Mouse (Mus musculus) forebrain, embryonic 15.5 days (tissue): Measurements from ENCODE around the gene Mrgpra6. TPM values are rescaled to one million over a fixed set of nuclear protein-coding genes. Genes with fewer than 3 reads are reported as not detected.

Experiments
- ATAC-seq: fragments of 200-750 bp; cut with Nextera tagmentation; replicated peaks from 2 replicates; pipeline ENCODE4 v1.8.0; 2017; ENCODE audit warnings: mild to moderate bottlenecking, moderate TSS enrichment, moderate library complexity
- H3K27ac ChIP-seq: fragments of 300-500 bp; sonication (generic); replicated peaks from 2 replicates; pipeline ENCODE4 v1.5.1; 2015; ENCODE audit warnings: mild to moderate bottlenecking, inconsistent platforms
- H3K27me3 ChIP-seq: fragments of 300-500 bp; sonication (generic); 2 replicates; pipeline ENCODE4 v1.6.1; 2015; ENCODE audit warnings: inconsistent platforms
- H3K36me3 ChIP-seq: fragments of 300-500 bp; sonication (generic); 2 replicates; pipeline ENCODE4 v1.6.1; 2015; ENCODE audit warnings: mild to moderate bottlenecking, inconsistent platforms
- H3K4me1 ChIP-seq: fragments of 300-500 bp; sonication (generic); 2 replicates; pipeline ENCODE4 v1.6.1; 2015; ENCODE audit warnings: inconsistent platforms
- H3K4me2 ChIP-seq: fragments of 300-500 bp; sonication (generic); replicated peaks from 2 replicates; pipeline ENCODE4 v1.6.1; 2015; ENCODE audit warnings: mild to moderate bottlenecking, inconsistent platforms
- H3K4me3 ChIP-seq: fragments of 300-500 bp; sonication (generic); 2 replicates; pipeline ENCODE4 v1.5.1; 2015; ENCODE audit warnings: mild to moderate bottlenecking, inconsistent platforms
- H3K9ac ChIP-seq: fragments of 300-500 bp; sonication (generic); replicated peaks from 2 replicates; pipeline ENCODE4 v1.6.1; 2015; ENCODE audit warnings: mild to moderate bottlenecking, inconsistent platforms
- H3K9me3 ChIP-seq: fragments of 300-500 bp; sonication (generic); 2 replicates; pipeline ENCODE4 v1.6.1; 2016; ENCODE audit warnings: inconsistent platforms
- WGBS: fragments of 180-500 bp; shearing (Covaris S2); methylation state at CpG from one replicate; pipeline ENCODE4 v1.1.7; 2015; ENCODE audit warnings: mixed read lengths; 5-methylcytosine and 5-hydroxymethylcytosine counted together
- polyA plus RNA-seq: library from polyadenylated mRNA; unstranded; fragments of >200 nt; fragmentation: Nextera tagmentation; extraction: Ambion mirVana; gene quantifications from 2 replicates; pipeline ENCODE4 v1.2.1, GENCODE M21; 2015

The Mrgpra6 gene
- not detected in 2 replicates for polyA plus RNA-seq

- Histone ChIP-seq H3K27me3 (no peaks in the 10 kb centered on the region), H3K27ac (no peak within 1 kb of the TSS), H3K36me3 (no peaks in the 10 kb centered on the region), H3K4me2 (no peak within 1 kb of the TSS), H3K9ac (no peak within 1 kb of the TSS), H3K4me1 (no peaks in the 10 kb centered on the region), H3K4me3 (no peak within 1 kb of the TSS), H3K9me3 (no peaks in the 10 kb centered on the region)
- no peak for ATAC-seq
- WGBS: 72% methylated on average over 4 of the region's 4 CpGs
Observed at GRCm38 (mm10) chr7:47204830-47205229, at the start of gene Mrgpra6. Gene Mrgpra6 (minus strand): TSS chr7:47204920.

DNA sequence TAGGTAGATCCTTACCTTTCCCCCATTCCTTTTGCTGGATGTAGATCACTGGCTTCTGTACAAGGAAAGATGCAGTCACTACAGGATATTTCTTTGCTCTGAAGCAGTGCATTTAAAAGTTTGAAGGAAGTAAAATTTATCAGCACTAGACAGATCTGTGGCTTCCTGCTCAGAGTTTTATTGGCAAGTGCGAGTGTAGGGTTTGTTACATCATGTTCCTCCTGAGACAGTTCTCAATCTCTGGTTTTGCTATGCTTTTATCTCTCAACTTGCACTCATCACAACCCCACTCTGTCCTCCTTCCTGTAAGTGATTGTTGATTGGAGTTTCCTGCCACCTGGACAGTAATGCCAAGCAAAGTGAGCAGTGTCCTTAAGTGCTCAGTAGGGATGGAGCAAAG is 48.0 kb upstream of the Mrgpra6 start, which contains the start of gene Mrgpra9:
Gene Mrgpra9 (minus strand): TSS at position 79 of the 400 bp plus-strand sequence.
- ATAC-seq: no peak
- Histone ChIP-seq H3K4me1 (no peaks in the 10 kb centered on the region), H3K9me3 (no peaks in the 10 kb centered on the region), H3K27ac (no peak within 1 kb of the TSS), H3K4me3 (no peak within 1 kb of the TSS), H3K4me2 (no peak within 1 kb of the TSS), H3K27me3 (no peaks in the 10 kb centered on the region), H3K36me3 (no peaks in the 10 kb centered on the region), H3K9ac (no peak within 1 kb of the TSS)
- 64% methylated on average over 1 of the region's 1 CpGs for WGBS

DNA sequence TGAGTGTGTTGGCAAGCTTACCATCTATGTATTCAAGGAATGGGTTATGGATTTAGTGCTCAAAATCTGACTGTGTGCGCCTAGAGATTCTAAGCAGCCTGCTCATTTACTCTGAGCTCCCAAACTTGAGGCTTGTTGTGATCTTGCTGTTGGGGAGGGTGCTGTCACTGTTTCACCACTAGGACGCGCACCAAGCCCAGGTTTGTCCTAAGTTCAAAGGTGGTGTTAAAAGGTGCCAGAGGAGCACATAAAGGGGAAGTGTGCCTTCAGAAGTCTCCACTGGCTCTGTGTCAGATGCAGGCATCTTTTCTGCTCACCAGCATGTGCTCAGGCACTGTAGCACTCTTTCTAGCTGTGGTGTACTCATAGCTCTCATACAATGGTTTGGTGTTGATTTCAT is 39.9 kb upstream of the Mrgpra6 start:
- H3K9ac ChIP-seq: no peak overlapping the region
- WGBS: 72% methylated on average over 3 of the region's 3 CpGs

DNA sequence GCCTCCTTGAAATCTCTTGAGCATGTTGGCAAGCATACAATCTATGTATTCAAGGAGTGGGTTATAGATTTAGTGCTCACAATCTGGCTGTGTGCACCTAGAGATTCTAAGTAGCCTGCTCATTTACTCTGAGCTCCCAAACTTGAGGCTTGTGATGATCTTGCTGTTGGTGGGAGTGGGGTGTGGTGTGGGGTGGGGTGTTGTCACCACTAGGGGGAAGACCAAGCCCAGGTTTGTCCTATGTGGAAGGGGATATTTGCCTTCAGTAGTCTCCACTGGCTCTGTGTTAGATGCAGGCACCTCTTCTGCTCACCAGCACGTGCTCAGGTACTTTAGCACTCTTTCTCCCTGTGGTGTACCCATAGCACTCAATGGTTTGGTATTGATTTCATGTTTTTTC is 9.4 kb downstream of the Mrgpra6 start:
- Histone ChIP-seq H3K4me1 (no peaks in the 10 kb centered on the region), H3K4me3 (no peak overlapping the region)
- WGBS: 54% methylated on average over 1 of the region's 1 CpGs

More for the DNA sequence above, 39.9 kb upstream of the Mrgpra6 start:
- H3K4me3 ChIP-seq: no peak overlapping the region
- H3K4me1 ChIP-seq: no peaks in the 10 kb centered on the region
- no peaks in the 10 kb centered on the region for H3K9me3 ChIP-seq
- H3K27ac ChIP-seq: no peak overlapping the region
- H3K4me2 ChIP-seq: no peak overlapping the region
- H3K27me3 ChIP-seq: no peaks in the 10 kb centered on the region
- ATAC-seq: no peak
- H3K36me3 ChIP-seq: no peaks in the 10 kb centered on the region

GRCm38 (mm10) chr7:47170814-47171213 is 33.9 kb downstream of the Mrgpra6 start:
- Histone ChIP-seq H3K4me2 (no peak overlapping the region), H3K9ac (no peak overlapping the region), H3K4me3 (no peak overlapping the region), H3K4me1 (no peaks in the 10 kb centered on the region), H3K9me3 (no peaks in the 10 kb centered on the region), H3K27ac (no peak overlapping the region), H3K36me3 (no peaks in the 10 kb centered on the region), H3K27me3 (no peaks in the 10 kb centered on the region)
- WGBS: 73% methylated on average over 5 of the region's 5 CpGs
- no peak for ATAC-seq

More for the DNA sequence above, 9.4 kb downstream of the Mrgpra6 start:
- Histone ChIP-seq H3K9ac (no peak overlapping the region), H3K27ac (no peak overlapping the region), H3K9me3 (no peaks in the 10 kb centered on the region), H3K4me2 (no peak overlapping the region), H3K36me3 (no peaks in the 10 kb centered on the region), H3K27me3 (no peaks in the 10 kb centered on the region)
- ATAC-seq: no peak

GRCm38 (mm10) chr7:47165028-47165427 is 39.7 kb downstream of the Mrgpra6 start:
- H3K27me3 ChIP-seq: no peaks in the 10 kb centered on the region
- H3K36me3 ChIP-seq: no peaks in the 10 kb centered on the region
- WGBS: 72% methylated on average over 4 of the region's 4 CpGs
- H3K9me3 ChIP-seq: no peaks in the 10 kb centered on the region
- H3K27ac ChIP-seq: no peak overlapping the region
- H3K9ac ChIP-seq: no peak overlapping the region
- no peak overlapping the region for H3K4me2 ChIP-seq
- ATAC-seq: no peak
- no peak overlapping the region for H3K4me3 ChIP-seq
- H3K4me1 ChIP-seq: no peaks in the 10 kb centered on the region

GRCm38 (mm10) chr7:47163203-47163602 is 41.5 kb downstream of the Mrgpra6 start:
- Histone ChIP-seq H3K4me1 (no peaks in the 10 kb centered on the region), H3K36me3 (no peaks in the 10 kb centered on the region), H3K27ac (no peak overlapping the region), H3K4me2 (no peak overlapping the region), H3K4me3 (no peak overlapping the region), H3K9ac (no peak overlapping the region), H3K9me3 (no peaks in the 10 kb centered on the region), H3K27me3 (no peaks in the 10 kb centered on the region)
- no peak for ATAC-seq
- WGBS: 82% methylated on average over 4 of the region's 4 CpGs

GRCm38 (mm10) chr7:47158451-47158850 is 46.3 kb downstream of the Mrgpra6 start:
- WGBS: 44% methylated on average over 2 of the region's 2 CpGs
- no peak overlapping the region for H3K9ac ChIP-seq
- H3K36me3 ChIP-seq: no peaks in the 10 kb centered on the region
- no peaks in the 10 kb centered on the region for H3K4me1 ChIP-seq
- no peak overlapping the region for H3K27ac ChIP-seq
- H3K4me2 ChIP-seq: no peak overlapping the region
- H3K4me3 ChIP-seq: no peak overlapping the region
- no peaks in the 10 kb centered on the region for H3K9me3 ChIP-seq
- ATAC-seq: no peak
- H3K27me3 ChIP-seq: no peaks in the 10 kb centered on the region

DNA sequence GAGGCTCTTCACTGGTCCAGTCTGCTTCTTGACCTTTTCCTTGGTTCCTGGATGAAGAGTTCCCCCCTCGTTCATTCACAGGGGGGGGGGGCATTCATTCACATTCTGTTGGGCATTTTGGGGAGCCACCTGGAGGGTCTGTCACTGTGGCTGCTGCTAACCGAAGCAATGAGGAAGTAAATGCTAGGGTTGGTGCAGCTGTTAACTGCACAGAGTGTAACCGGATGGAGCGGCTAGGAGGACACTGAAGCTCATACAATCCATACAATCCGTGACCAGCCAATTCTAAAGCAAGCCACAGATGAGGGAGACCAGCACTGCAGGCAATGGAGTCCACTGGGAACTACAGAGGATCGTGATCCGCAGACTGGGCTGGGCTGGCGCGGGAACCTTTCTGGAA is 47.0 kb downstream of the Mrgpra6 start:
- Histone ChIP-seq H3K36me3 (no peaks in the 10 kb centered on the region), H3K27me3 (no peaks in the 10 kb centered on the region), H3K27ac (no peak overlapping the region), H3K9me3 (no peaks in the 10 kb centered on the region), H3K4me2 (no peak overlapping the region), H3K4me3 (no peak overlapping the region), H3K9ac (no peak overlapping the region), H3K4me1 (no peaks in the 10 kb centered on the region)
- ATAC-seq: no peak
- 80% methylated on average over 9 of the region's 9 CpGs for WGBS

DNA sequence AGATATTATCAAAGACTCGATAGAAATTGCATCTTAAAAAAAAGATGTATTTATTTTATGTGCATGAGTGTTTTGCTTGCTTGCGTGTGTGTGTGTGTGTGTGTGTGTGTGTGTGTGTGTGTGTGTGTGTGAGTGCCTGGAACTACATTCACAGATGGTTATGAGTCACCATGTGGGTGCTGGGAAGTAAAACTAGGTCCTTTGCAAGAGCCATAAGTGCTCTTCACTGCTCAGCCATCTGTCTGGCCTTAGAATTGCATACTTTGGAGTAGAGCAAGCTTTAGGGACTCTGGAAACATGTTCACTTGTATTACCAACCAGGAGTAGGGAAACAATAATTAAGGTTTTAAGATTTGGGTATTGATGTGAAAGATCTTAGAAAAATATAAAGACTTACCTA is 48.9 kb downstream of the Mrgpra6 start:
- H3K4me2 ChIP-seq: no peak overlapping the region
- no peaks in the 10 kb centered on the region for H3K4me1 ChIP-seq
- no peak for ATAC-seq
- H3K27me3 ChIP-seq: no peaks in the 10 kb centered on the region
- H3K4me3 ChIP-seq: no peak overlapping the region
- H3K27ac ChIP-seq: no peak overlapping the region
- WGBS: 82% methylated on average over 2 of the region's 2 CpGs
- H3K9me3 ChIP-seq: no peaks in the 10 kb centered on the region
- H3K36me3 ChIP-seq: no peaks in the 10 kb centered on the region
- no peak overlapping the region for H3K9ac ChIP-seq

DNA sequence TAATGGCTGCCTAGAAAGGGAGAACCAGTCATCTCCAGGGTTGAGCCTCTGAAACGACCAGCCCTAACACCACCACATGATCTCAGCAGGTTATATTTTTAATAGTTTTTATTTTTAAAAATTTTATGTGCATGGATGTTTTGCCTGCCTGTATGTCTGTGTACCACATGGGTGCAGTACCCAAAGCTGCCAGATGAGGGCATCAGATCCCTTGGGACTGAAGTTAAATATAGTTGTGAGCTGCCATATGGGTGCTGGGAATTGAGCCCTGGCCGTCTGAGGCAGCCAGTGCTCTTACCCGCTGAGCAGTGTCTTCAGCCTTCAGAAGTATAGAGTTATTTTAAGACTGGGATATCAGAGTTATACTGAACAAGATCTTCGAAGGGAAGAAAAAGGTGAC is 49.3 kb downstream of the Mrgpra6 start:
- H3K9me3 ChIP-seq: no peaks in the 10 kb centered on the region
- no peaks in the 10 kb centered on the region for H3K4me1 ChIP-seq
- H3K36me3 ChIP-seq: no peaks in the 10 kb centered on the region
- ATAC-seq: no peak
- H3K9ac ChIP-seq: no peak overlapping the region
- 89% methylated on average over 4 of the region's 4 CpGs for WGBS
- no peak overlapping the region for H3K4me3 ChIP-seq
- no peaks in the 10 kb centered on the region for H3K27me3 ChIP-seq
- no peak overlapping the region for H3K27ac ChIP-seq
- H3K4me2 ChIP-seq: no peak overlapping the region

GRCm38 (mm10) chr7:47150420-47151061 is 54.2 kb downstream of the Mrgpra6 start:
- no peaks in the 10 kb centered on the region for H3K9me3 ChIP-seq
- H3K4me2 ChIP-seq: no peak overlapping the region
- H3K36me3 ChIP-seq: no peaks in the 10 kb centered on the region
- no peak overlapping the region for H3K4me3 ChIP-seq
- no peak overlapping the region for H3K27ac ChIP-seq
- peak; percentile 63; the same call in 1 of the 2 replicates for ATAC-seq
- 18% methylated on average over 11 of the region's 11 CpGs for WGBS
- H3K27me3 ChIP-seq: no peaks in the 10 kb centered on the region
- H3K4me1 ChIP-seq: no peaks in the 10 kb centered on the region
- H3K9ac ChIP-seq: no peak overlapping the region

GRCm38 (mm10) chr7:47148298-47148697 is 56.4 kb downstream of the Mrgpra6 start:
- Histone ChIP-seq H3K9me3 (no peaks in the 10 kb centered on the region), H3K4me1 (no peaks in the 10 kb centered on the region), H3K4me3 (no peak overlapping the region), H3K36me3 (no peaks in the 10 kb centered on the region), H3K4me2 (no peak overlapping the region), H3K9ac (no peak overlapping the region), H3K27me3 (no peaks in the 10 kb centered on the region), H3K27ac (no peak overlapping the region)
- whole genome bisulfite sequencing: 84% methylated on average over 7 of the region's 7 CpGs
- ATAC-seq: no peak
